Mouse (Mus musculus) liver, embryonic 16.5 days (tissue): ENCODE results near the gene Tspoap1. TPM values are rescaled to one million over a fixed set of nuclear protein-coding genes. Genes with fewer than 3 reads are reported as not detected.

Experiments
- ATAC-seq: fragments of 200-750 bp; cut with Nextera tagmentation; 2 replicates; pipeline ENCODE4 v1.8.0; 2017; ENCODE audit warnings: low read depth, mild to moderate bottlenecking, moderate number of reproducible peaks, moderate library complexity
- H3K27ac ChIP-seq: fragments of 300-500 bp; sonication (generic); 2 replicates; pipeline ENCODE4 v1.5.1; 2014; ENCODE audit warnings: mild to moderate bottlenecking, low read length
- H3K27me3 ChIP-seq: fragments of 300-500 bp; sonication (generic); 2 replicates; pipeline ENCODE4 v1.6.1; 2014; ENCODE audit warnings: low read depth, low read length, mixed read lengths; ENCODE audit not compliant: control insufficient read depth, insufficient read depth
- H3K36me3 ChIP-seq: fragments of 300-500 bp; sonication (generic); 2 replicates; pipeline ENCODE4 v1.6.1; 2014; ENCODE audit warnings: mild to moderate bottlenecking; ENCODE audit not compliant: control insufficient read depth, insufficient read depth
- H3K4me1 ChIP-seq: fragments of 300-500 bp; sonication (generic); 2 replicates; pipeline ENCODE4 v1.6.1; 2014; ENCODE audit warnings: low read depth, low read length, mixed read lengths; ENCODE audit not compliant: control insufficient read depth
- H3K4me2 ChIP-seq: fragments of 300-500 bp; sonication (generic); 2 replicates; pipeline ENCODE4 v1.6.1; 2014; ENCODE audit warnings: low read depth, low read length, mixed read lengths
- H3K4me3 ChIP-seq: fragments of 300-500 bp; sonication (generic); 2 replicates; pipeline ENCODE4 v1.5.1; 2014; ENCODE audit warnings: low read depth, mild to moderate bottlenecking, low read length
- H3K9ac ChIP-seq: fragments of 300-500 bp; sonication (generic); 2 replicates; pipeline ENCODE4 v1.6.1; 2014; ENCODE audit warnings: low read depth, low read length
- H3K9me3 ChIP-seq: fragments of 300-500 bp; sonication (generic); replicated peaks from 2 replicates; pipeline ENCODE4 v1.6.1; 2016; ENCODE audit warnings: low read length; ENCODE audit not compliant: control insufficient read depth
- WGBS: fragments of 180-500 bp; shearing (Covaris S2); extraction: QIAGEN DNeasy Blood & Tissue Kit; methylation state at CpG from one replicate; pipeline ENCODE4 v1.1.7; 2014; ENCODE audit not compliant: insufficient replicate concordance; 5-methylcytosine and 5-hydroxymethylcytosine counted together
- polyA plus RNA-seq: library from polyadenylated mRNA; unstranded; fragments of >200 nt; fragmentation: Nextera tagmentation; extraction: Ambion mirVana; gene quantifications from 2 replicates; pipeline ENCODE4 v1.2.1, GENCODE M21; 2015

Tspoap1 gene
- polyA plus RNA-seq, 1 experiment from 2014 or later = 2.7 TPM

DNA sequence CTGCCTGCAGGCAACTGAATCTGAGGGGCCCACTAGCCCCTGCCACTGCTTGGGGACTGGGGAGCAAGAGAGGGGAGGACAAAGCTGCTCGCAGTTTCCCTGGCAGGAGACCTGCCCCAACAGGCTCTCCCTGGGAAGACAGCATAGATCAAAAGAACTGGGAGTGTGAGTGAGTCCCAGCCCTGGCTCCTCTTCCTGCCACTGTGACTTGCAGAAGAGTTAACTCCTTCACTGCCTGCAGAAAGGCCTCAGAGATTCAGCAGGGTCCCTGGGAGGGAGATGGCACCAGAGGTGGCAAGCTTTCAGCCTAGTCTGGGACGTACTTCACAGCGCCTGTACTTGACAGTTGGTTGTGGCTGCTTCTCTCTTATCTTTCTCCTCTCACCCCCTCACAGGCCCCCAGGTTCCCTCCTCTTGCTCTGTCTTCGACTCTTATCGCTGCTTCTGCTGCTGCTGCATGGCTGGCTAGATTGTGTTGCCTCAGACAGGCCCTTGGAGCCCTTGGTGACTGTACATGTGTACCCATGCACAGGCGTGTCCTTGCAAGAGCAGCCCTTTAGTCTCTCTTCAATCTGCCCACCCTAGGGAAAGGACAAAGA, 34.3 kb upstream of the Tspoap1 start:
- H3K27ac ChIP-seq = peak overlapping the region; percentile 97
- peak overlapping the region; percentile 66 for H3K4me2 ChIP-seq
- peak; percentile 93 for ATAC-seq
- H3K27me3 ChIP-seq = no peaks in the 10 kb centered on the region
- peaks cover 67% of the 10 kb centered on the region for H3K4me1 ChIP-seq
- H3K36me3 ChIP-seq = no peaks in the 10 kb centered on the region; the same call in 1 of the 2 replicates
- WGBS = 13% methylated on average over 6 of the region's 6 CpGs
- H3K4me3 ChIP-seq = peak overlapping the region; percentile 37
- peak overlapping the region; percentile 69 for H3K9ac ChIP-seq
- H3K9me3 ChIP-seq = no peaks in the 10 kb centered on the region

DNA sequence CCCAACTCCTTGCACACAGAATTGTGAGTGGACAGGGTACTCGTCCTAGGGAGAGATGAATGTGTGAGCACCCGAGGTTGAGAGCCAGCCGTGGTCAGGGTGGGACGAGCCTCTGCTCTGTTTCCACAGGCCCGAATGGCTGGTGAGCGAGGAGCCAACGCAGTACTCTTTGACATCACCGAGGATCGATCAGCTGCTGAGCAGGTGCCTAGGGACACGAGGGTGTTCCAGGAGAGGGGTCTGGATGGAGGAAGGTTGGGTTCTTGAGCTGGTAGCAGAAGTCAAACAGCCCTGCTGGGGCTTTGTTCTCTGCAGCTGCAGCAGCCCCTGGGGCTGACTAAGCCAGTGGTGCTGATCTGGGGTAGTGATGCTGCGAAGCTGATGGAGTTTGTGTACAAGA, 33.3 kb upstream of the Tspoap1 start:
- Histone ChIP-seq H3K4me3 (no peak overlapping the region), H3K27ac (peak overlapping the region; percentile 97), H3K36me3 (peaks cover under 1% of the 10 kb centered on the region), H3K4me2 (peak overlapping the region; percentile 66), H3K9ac (peak overlapping the region; percentile 62), H3K27me3 (no peaks in the 10 kb centered on the region), H3K4me1 (peaks cover 74% of the 10 kb centered on the region), H3K9me3 (no peaks in the 10 kb centered on the region)
- no peak for ATAC-seq
- 56% methylated on average over 11 of the region's 11 CpGs for WGBS

DNA sequence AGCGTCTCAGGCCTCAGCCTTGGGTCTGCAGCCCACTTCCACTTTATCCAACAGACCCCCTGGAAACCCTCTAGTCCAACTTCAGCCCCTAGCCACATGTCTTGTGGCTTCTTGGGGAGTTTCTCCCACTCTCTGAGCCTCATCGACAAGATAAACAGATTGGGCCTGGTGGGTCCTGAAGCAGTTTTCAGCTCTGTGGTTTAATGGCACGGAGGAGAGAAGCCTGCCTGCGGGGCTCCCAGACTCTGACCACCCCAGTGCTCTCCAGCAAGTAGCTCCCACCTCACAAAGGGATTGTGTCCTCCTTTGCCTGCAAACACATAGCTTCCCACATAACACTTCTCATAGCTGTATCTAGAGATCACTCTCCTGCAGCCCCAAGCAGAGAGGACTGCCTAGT, 32.9 kb upstream of the Tspoap1 start:
- 31% methylated on average over 4 of the region's 4 CpGs for WGBS
- H3K4me1 ChIP-seq = peaks cover 78% of the 10 kb centered on the region
- no peaks in the 10 kb centered on the region for H3K27me3 ChIP-seq
- peak overlapping the region; percentile 97 for H3K27ac ChIP-seq
- H3K9me3 ChIP-seq = no peaks in the 10 kb centered on the region
- H3K36me3 ChIP-seq = peaks cover 4% of the 10 kb centered on the region
- ATAC-seq = no peak
- peak overlapping the region; percentile 62 for H3K9ac ChIP-seq
- H3K4me2 ChIP-seq = 0 out of 2 replicates have a peak overlapping the region, but pooled peaks have one; percentile 1
- H3K4me3 ChIP-seq = no peak overlapping the region

DNA sequence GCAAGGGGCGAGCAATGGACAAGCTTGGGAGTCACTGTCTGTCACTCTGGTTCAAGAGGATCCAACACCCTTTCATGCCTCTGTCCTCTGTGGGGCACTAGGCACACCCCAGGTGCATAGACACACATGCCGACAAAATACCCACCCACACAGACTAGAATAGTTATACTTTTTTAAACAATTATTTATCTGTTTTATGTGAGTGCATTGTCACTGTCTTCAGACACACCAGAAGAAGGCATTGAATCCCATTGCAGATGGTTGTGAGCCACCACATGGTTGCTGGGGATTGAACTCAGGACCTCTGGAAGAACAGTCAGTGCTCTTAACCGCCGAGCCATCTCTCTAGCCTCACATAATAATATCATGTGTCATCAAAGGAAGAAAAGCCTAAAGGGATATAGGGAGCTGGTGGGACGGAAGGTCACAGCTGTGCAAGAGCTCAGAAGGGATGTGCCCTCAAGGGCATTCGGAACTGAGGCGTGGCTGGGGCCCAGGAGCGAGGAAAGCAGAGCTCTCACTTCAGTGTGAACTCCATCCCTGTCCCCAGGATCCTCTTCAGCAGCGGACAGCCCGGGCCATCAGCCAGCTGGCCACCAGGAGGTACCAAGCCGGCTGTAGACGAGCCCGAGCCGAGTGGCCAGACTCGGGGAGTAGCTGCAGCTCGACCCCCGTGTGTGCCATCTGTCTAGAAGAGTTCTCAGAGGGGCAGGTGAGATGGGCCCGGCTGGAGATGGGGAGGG, 31.3 kb upstream of the Tspoap1 start:
- Histone ChIP-seq H3K4me1 (peaks cover 91% of the 10 kb centered on the region), H3K27ac (peak overlapping the region; percentile 93), H3K9ac (peak overlapping the region; percentile 71), H3K4me3 (peak overlapping the region; percentile 52), H3K9me3 (no peaks in the 10 kb centered on the region), H3K36me3 (peaks cover 4% of the 10 kb centered on the region), H3K4me2 (peak overlapping the region; percentile 70), H3K27me3 (no peaks in the 10 kb centered on the region)
- 35% methylated on average over 18 of the region's 18 CpGs for WGBS
- 0 out of 2 replicates have a peak, but pooled peaks have one; percentile 10 for ATAC-seq

DNA sequence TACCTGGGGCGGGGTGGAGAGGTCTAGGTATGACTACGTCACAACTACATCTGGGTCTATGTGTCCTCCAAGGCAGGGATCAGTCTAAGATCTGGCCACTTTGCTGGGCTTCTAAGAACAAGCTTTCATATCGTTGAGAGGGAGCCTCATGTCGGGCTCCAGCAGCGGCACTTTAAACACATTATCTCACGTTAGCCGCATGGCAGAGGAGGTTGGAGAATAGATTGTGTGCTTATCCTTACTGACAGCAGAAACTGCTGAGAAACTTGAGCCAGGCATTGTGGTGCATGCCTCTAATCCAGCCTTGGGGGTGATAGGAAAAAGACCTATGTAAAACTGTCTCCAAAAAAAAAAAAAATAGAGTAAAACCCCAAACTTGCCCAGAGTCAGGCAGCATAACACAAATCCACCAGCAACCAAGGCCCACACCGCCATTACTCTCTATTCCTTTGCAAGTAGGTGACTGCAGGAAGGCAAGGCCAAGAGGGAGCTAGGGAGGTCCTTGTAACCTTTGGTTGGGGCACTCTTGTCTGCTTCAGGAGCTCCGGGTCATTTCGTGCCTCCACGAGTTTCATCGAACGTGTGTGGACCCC, 30.7 kb upstream of the Tspoap1 start:
- Histone ChIP-seq H3K4me2 (peak overlapping the region; percentile 70), H3K27ac (peak overlapping the region; percentile 93), H3K4me1 (peaks cover 92% of the 10 kb centered on the region), H3K36me3 (peaks cover 4% of the 10 kb centered on the region), H3K4me3 (peak overlapping the region; percentile 52), H3K27me3 (no peaks in the 10 kb centered on the region), H3K9me3 (no peaks in the 10 kb centered on the region), H3K9ac (peak overlapping the region; percentile 71)
- 38% methylated on average over 13 of the region's 13 CpGs for WGBS
- ATAC-seq = peak; percentile 42

DNA sequence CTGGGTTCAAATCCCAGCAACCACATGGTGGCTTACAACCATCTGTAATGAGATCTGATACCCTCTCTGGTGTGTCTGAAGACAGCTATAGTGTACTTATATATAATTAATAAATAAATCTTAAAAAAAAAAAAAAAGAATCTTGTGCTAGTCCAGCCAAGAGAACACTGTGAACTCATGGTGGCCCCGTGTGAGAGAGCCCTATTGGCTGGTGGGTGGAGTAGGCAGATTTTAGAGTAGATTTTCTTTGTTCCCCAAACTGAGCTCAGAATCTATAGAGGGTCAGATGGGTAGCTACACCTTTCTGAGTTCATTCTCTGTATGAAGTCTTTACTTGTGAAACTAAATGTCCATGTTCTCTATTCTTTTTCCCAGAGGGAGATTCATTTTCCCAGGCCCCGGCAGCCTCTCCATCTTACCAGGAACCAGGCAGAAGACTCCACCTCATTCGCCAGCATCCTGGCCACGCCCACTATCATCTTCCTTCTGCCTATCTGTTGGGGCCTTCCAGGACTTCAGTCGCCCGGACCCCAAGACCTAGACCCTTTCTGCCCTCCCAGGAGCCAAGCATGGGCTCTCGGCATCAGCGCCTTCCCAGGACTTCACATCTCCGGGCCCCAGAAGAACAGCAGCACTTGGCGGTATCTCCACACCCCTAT, 29.6 kb upstream of the Tspoap1 start:
- Histone ChIP-seq H3K9me3 (no peaks in the 10 kb centered on the region), H3K4me2 (peak overlapping the region; percentile 70; the same call in 1 of the 2 replicates), H3K4me1 (peaks cover 92% of the 10 kb centered on the region), H3K27me3 (no peaks in the 10 kb centered on the region), H3K9ac (no peak overlapping the region), H3K27ac (peak overlapping the region; percentile 93), H3K4me3 (no peak overlapping the region), H3K36me3 (peaks cover 4% of the 10 kb centered on the region)
- no peak for ATAC-seq
- 60% methylated on average over 10 of the region's 10 CpGs for WGBS

DNA sequence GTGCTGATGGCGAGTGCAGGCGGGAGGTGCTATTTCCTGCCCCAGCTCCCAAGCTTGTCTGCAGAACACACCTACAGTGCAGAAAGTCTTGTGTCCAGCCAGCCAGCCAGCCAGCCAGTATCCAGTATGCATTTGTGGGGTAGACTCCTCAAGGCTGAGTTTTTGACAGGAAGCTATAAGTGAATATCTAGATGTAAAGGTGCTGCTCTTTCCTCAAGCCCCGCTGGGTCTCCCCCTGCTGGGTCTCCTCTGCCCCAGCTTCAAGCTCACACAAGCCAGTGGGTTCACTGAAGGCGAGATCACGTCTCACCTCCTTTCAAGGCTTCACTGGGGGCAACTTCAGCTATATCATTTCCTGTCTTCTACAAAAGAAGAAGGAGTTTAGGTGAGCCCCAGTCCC, 26.0 kb upstream of the Tspoap1 start:
- Histone ChIP-seq H3K9ac (peak overlapping the region; percentile 44), H3K9me3 (no peaks in the 10 kb centered on the region), H3K4me3 (peak overlapping the region; percentile 16), H3K27ac (peak overlapping the region; percentile 77), H3K36me3 (peaks cover 6% of the 10 kb centered on the region), H3K4me2 (peak overlapping the region; percentile 38), H3K27me3 (no peaks in the 10 kb centered on the region), H3K4me1 (peaks cover 72% of the 10 kb centered on the region)
- no peak for ATAC-seq
- WGBS = 28% methylated on average over 5 of the region's 5 CpGs

DNA sequence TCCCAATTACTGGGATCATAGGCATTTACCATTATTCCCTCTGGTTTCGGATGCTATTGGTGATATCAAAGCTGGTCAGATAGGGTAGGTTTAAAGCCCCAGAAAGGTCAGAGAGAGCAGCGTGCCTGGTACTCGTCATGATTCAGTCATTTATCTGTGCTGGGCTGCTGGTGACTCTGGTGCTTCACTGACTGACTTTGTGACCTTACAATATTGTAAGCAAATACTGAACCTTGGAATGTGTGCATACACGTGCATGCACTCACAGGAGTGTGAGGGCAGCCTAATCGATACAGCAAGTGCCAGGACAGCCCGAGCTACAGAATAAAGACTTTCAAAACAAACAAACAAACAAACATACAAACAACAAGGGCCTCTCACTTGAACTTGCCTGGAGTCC, 24.6 kb upstream of the Tspoap1 start:
- ATAC-seq = no peak
- Histone ChIP-seq H3K4me3 (no peak overlapping the region), H3K27me3 (no peaks in the 10 kb centered on the region), H3K4me2 (peak overlapping the region; percentile 98; the same call in 1 of the 2 replicates), H3K27ac (peak overlapping the region; percentile 95), H3K9ac (peak overlapping the region; percentile 63), H3K36me3 (peaks cover 19% of the 10 kb centered on the region), H3K9me3 (no peaks in the 10 kb centered on the region), H3K4me1 (peaks cover 61% of the 10 kb centered on the region)
- WGBS = 37% methylated on average over 6 of the region's 6 CpGs
